Mouse (Mus musculus): ENCODE data around the gene Soat1.

GRCm38 (mm10) chr1:156403251-156403650 lies 70.9 kb downstream of the Soat1 start:
- TF ChIP-seq CTCF (IDR thresholded peaks at IDR 0.05; ENCODE audit: low read depth) (no peak), EP300 (IDR thresholded peaks at IDR 0.05; ENCODE audit: low read depth) (no peak)

Measured in liver, embryonic 14.5 days (tissue).